Mouse (Mus musculus) midbrain, embryonic 12.5 days (tissue): ENCODE results near the gene Actr10. TPM values are rescaled to one million over a fixed set of nuclear protein-coding genes. Genes with fewer than 3 reads are reported as not detected.

Source experiments
- ATAC-seq: fragments of 200-750 bp; cut with Nextera tagmentation; 2 replicates; pipeline ENCODE4 v1.8.0; 2017; ENCODE audit warnings: low read depth, moderate TSS enrichment, moderate library complexity; ENCODE audit not compliant: low FRiP score
- H3K27ac ChIP-seq: fragments of 300-500 bp; sonication (generic); replicated peaks from 2 replicates; pipeline ENCODE4 v1.5.1; 2016; ENCODE audit warnings: mild to moderate bottlenecking
- H3K27me3 ChIP-seq: fragments of 300-500 bp; sonication (generic); 2 replicates; pipeline ENCODE4 v1.6.1; 2016; ENCODE audit warnings: mild to moderate bottlenecking
- H3K36me3 ChIP-seq: fragments of 300-500 bp; sonication (generic); 2 replicates; pipeline ENCODE4 v1.6.1; 2016
- H3K4me1 ChIP-seq: fragments of 300-500 bp; sonication (generic); 2 replicates; pipeline ENCODE4 v1.6.1; 2016
- H3K4me2 ChIP-seq: fragments of 300-500 bp; sonication (generic); replicated peaks from 2 replicates; pipeline ENCODE4 v1.6.1; 2016; ENCODE audit warnings: mild to moderate bottlenecking, moderate library complexity
- H3K4me3 ChIP-seq: fragments of 300-500 bp; sonication (generic); 2 replicates; pipeline ENCODE4 v1.5.1; 2016; ENCODE audit warnings: mild to moderate bottlenecking
- H3K9ac ChIP-seq: fragments of 300-500 bp; sonication (generic); replicated peaks from 2 replicates; pipeline ENCODE4 v1.6.1; 2016; ENCODE audit warnings: mild to moderate bottlenecking, moderate library complexity
- H3K9me3 ChIP-seq: fragments of 300-500 bp; sonication (generic); 2 replicates; pipeline ENCODE4 v1.6.1; 2016; ENCODE audit warnings: mild to moderate bottlenecking
- WGBS: fragments of 180-500 bp; shearing (Covaris S2); methylation state at CpG from one replicate; pipeline ENCODE4 v1.1.7; 2016; 5-methylcytosine and 5-hydroxymethylcytosine counted together
- polyA plus RNA-seq: library from polyadenylated mRNA; unstranded; fragments of >200 nt; fragmentation: Nextera tagmentation; extraction: Ambion mirVana; gene quantifications from 2 replicates; pipeline ENCODE4 v1.2.1, GENCODE M21; 2016

Gene Actr10
- polyA plus RNA-seq = 232 and 235 TPM in 2 replicates

DNA sequence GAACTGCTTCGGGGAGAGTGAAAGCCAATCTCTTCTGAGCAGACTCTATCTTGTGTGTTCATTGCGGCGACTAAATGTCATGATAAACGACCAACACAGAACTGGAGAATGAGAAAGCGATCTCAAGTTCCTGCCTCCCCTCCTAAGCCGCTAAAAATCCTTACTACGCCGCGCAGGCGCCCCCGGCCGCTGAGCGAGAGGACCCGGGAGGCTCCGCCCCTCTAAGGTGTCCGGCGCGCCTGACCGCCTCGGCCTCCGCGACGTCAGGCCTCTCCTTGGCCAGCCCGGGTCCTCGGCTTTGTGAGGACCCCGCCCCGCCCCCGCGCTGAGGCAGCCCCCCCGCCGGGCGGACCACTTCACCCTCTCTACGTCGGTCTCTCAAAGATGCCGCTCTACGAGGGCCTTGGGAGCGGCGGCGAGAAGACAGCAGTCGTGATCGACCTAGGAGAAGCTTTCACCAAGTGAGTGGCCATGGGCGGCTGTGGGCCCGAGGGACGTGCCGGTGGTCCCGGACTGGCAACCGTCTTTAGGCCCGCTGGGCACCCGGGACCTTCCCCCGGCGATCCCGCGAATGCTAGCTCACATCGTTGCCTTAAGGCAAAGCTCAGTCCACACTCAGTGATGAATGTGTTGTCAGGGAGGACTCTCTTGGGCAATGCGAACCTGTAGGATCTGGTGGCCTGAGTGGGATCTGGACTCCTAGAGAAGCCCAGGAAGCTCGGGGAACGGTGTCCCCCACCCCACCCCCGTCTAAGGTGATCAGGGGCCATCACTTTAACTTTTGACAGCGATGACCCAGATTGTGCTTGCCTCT, at the start of gene Actr10:
Gene Actr10, plus strand, starts transcription at position 287 of the 814 bp plus-strand sequence.
- H3K4me2 ChIP-seq = peak within 1 kb of the TSS; percentile 73
- WGBS = under 1% methylated on average over 59 of the region's 59 CpGs

DNA sequence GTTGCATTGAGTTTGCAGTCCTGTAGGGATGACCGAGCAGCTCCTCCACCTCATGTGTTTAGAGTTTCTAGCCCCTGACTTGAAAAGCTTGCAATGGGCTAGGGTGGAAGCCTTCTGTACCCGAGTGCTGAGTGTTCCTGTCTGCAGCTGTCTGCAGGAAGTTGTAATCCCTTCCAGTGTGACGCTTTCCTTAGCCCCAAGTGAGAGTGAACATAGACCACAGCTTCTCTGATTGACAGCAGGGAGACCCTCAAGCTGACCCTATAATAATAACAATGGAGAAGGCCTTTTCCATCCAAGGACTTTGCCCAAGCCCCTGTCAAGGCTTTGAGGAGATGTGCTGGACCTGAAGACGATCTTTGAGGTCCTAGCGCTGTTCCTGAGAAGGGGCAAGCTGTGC, 47.3 kb upstream of the Actr10 start:
- no peaks in the 10 kb centered on the region for H3K9me3 ChIP-seq
- H3K4me3 ChIP-seq = no peak overlapping the region
- H3K4me2 ChIP-seq = no peak overlapping the region
- H3K27ac ChIP-seq = no peak overlapping the region
- WGBS = 49% methylated on average over 5 of the region's 5 CpGs
- peaks cover 68% of the 10 kb centered on the region for H3K27me3 ChIP-seq
- peak; percentile 74 for ATAC-seq
- peaks cover 6% of the 10 kb centered on the region; the same call in 1 of the 2 replicates for H3K4me1 ChIP-seq
- H3K9ac ChIP-seq = no peak overlapping the region
- H3K36me3 ChIP-seq = 0 out of 2 replicates have a peak, but pooled peaks cover 7% of the 10 kb centered on the region

More for the DNA sequence above, at the start of gene Actr10:
- H3K9me3 ChIP-seq = no peaks in the 10 kb centered on the region
- H3K4me3 ChIP-seq = peak within 1 kb of the TSS; percentile 76
- peak within 1 kb of the TSS; percentile 90 for H3K27ac ChIP-seq
- H3K27me3 ChIP-seq = no peaks in the 10 kb centered on the region
- H3K9ac ChIP-seq = peak within 1 kb of the TSS; percentile 79
- ATAC-seq = peak; percentile 97
- H3K36me3 ChIP-seq = peaks cover 6% of the 10 kb centered on the region
- H3K4me1 ChIP-seq = peaks cover 4% of the 10 kb centered on the region

DNA sequence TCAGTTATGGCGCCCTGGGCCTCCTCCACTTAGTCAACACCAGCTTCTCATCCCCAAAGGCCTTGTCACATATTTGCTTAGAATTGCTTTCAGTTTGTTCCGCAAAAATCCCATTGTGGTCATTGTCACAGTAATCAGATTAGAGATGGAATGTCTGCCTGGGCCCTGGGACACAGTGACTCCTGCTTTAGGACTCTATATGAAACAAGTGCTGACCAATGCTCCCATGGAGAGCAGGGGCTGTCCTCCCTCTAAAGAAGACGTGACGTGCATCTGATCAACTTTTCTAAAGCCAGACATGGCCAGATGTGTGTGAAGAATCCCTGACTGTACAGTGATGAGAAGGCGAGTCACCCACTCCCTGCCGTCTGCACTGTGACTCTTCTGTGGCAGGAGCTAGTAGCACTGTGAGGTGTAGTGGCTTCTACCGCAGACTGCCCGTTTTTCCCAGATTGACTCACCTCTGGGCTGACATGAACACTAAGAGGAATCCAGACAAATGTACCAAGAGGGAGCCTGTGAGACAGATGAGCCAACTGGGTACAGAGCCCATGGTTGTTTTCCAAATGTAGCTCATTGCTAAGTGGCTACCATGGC, 46.7 kb upstream of the Actr10 start:
- ATAC-seq = peak; percentile 78
- no peak overlapping the region for H3K4me2 ChIP-seq
- H3K27me3 ChIP-seq = peaks cover 64% of the 10 kb centered on the region
- peaks cover 6% of the 10 kb centered on the region; the same call in 1 of the 2 replicates for H3K4me1 ChIP-seq
- WGBS = 52% methylated on average over 8 of the region's 8 CpGs
- H3K9ac ChIP-seq = no peak overlapping the region
- no peak overlapping the region for H3K27ac ChIP-seq
- no peak overlapping the region for H3K4me3 ChIP-seq
- H3K9me3 ChIP-seq = no peaks in the 10 kb centered on the region
- 0 out of 2 replicates have a peak, but pooled peaks cover 7% of the 10 kb centered on the region for H3K36me3 ChIP-seq

DNA sequence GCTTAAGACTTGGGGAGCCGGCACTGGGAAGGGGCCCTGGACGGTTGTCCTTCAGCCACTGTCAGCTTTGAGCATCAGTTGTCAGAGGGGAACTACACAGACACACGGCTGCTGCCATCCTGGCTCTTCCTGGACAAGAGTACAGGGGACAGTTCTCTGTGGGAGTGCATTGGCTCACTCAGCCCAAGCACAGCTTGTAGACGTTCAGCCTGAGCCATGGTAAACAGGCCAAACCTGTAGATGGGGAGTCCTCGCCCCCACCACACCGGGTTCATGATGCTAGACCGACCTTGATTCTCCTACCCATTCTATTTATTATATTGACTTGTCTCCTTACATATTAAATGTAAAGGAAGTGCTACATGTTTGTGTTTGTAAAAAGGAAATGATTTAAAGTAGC, 42.4 kb upstream of the Actr10 start:
- Histone ChIP-seq H3K27ac (no peak overlapping the region), H3K4me2 (no peak overlapping the region), H3K27me3 (peaks cover 46% of the 10 kb centered on the region), H3K4me1 (peaks cover 6% of the 10 kb centered on the region; the same call in 1 of the 2 replicates), H3K4me3 (no peak overlapping the region), H3K9ac (no peak overlapping the region), H3K36me3 (0 out of 2 replicates have a peak, but pooled peaks cover 7% of the 10 kb centered on the region), H3K9me3 (no peaks in the 10 kb centered on the region)
- ATAC-seq = no peak
- 87% methylated on average over 7 of the region's 7 CpGs for WGBS

DNA sequence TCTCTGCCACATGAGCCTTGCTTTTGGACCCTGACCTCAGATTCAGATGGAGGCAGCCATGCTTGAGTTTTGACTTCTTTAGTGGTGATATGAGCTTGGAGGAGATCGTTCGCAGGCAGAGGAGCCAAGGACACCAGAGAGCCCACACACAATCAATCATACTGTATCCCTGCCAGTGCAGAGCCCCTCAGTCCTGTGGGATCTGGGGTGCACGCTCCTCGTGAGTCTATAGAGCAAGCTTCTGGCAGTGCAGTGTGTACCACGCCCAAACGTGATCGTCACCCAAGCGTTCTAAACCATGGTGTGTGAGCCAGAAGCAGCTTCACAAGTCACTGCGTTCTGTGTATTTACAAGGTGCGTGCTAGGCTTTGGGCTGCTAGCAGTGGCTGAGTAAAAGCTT, 41.6 kb upstream of the Actr10 start:
- Histone ChIP-seq H3K4me1 (no peaks in the 10 kb centered on the region), H3K9ac (no peak overlapping the region), H3K4me3 (no peak overlapping the region), H3K4me2 (no peak overlapping the region), H3K36me3 (0 out of 2 replicates have a peak, but pooled peaks cover 7% of the 10 kb centered on the region), H3K27me3 (peaks cover 46% of the 10 kb centered on the region), H3K9me3 (no peaks in the 10 kb centered on the region), H3K27ac (no peak overlapping the region)
- WGBS = 90% methylated on average over 10 of the region's 10 CpGs
- no peak for ATAC-seq

DNA sequence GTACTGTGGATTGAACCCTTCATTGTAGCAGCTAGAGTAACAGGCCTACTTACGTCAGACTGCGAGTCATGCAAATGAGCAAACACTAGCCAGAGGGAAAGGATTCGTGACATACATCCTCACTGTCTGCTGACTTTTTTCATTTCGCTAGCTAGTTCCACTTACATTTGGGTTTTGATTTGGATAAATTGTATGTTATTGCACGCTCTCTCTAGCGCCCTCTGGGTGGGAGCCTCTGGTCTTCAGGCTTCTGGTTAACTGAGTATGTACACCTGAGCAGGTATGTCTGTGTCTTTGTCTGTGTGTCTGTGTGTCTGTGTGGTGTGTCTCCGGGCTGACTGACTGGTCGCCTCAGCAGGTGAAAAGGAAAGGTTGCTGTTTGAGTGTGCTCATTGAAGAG, 40.2 kb upstream of the Actr10 start:
- H3K9me3 ChIP-seq = no peaks in the 10 kb centered on the region
- ATAC-seq = no peak
- no peaks in the 10 kb centered on the region for H3K4me1 ChIP-seq
- no peak overlapping the region for H3K27ac ChIP-seq
- H3K36me3 ChIP-seq = 0 out of 2 replicates have a peak, but pooled peaks cover 7% of the 10 kb centered on the region
- peaks cover 33% of the 10 kb centered on the region for H3K27me3 ChIP-seq
- no peak overlapping the region for H3K4me2 ChIP-seq
- 80% methylated on average over 8 of the region's 8 CpGs for WGBS
- H3K4me3 ChIP-seq = no peak overlapping the region
- no peak overlapping the region for H3K9ac ChIP-seq

DNA sequence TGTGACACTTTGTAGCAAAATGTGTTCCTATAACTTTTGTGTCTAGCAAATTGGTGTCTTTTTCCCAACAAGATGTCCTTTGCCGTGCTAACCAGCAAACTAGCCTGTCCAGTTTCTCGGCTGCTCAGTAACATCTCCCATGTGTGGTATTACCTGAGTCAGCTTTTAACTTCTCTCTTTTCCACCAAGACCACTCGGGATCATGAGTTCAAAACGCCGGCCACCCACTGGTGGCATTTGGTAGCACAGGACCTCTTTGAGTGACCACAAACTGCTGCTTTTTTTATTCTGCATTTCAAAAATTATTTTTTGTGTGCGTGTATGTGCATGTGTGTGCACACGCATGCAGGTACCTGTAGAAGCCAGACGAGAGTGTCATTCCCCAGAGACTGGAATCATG, 39.2 kb upstream of the Actr10 start:
- no peaks in the 10 kb centered on the region for H3K9me3 ChIP-seq
- no peaks in the 10 kb centered on the region for H3K4me1 ChIP-seq
- H3K27ac ChIP-seq = no peak overlapping the region
- no peak overlapping the region for H3K4me3 ChIP-seq
- peaks cover 23% of the 10 kb centered on the region for H3K27me3 ChIP-seq
- no peak for ATAC-seq
- H3K4me2 ChIP-seq = no peak overlapping the region
- H3K36me3 ChIP-seq = 0 out of 2 replicates have a peak, but pooled peaks cover 7% of the 10 kb centered on the region
- 85% methylated on average over 8 of the region's 8 CpGs for WGBS
- no peak overlapping the region for H3K9ac ChIP-seq

DNA sequence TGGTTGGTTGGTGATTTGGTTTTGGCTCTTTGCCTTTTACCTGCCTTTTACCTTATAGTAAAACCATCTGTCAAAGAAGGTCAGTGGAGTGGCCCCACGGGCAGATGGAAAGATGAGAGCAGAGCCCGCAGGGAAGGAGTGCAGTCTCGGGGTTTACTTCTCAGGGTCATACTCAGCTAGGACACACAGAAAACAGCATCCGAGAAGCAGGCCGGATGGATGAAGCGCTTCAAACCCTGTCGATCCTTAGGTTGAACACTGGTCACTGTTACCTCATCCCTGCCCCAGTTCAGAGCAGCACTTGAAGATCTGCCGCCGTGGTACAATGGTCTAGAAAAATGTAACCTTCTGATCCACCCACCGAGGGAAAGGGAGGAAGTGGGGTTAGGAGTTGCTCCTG, 33.2 kb upstream of the Actr10 start:
- Histone ChIP-seq H3K27ac (no peak overlapping the region), H3K27me3 (0 out of 2 replicates have a peak, but pooled peaks cover 4% of the 10 kb centered on the region), H3K9me3 (peaks cover 5% of the 10 kb centered on the region; the same call in 1 of the 2 replicates), H3K9ac (no peak overlapping the region), H3K36me3 (no peaks in the 10 kb centered on the region), H3K4me2 (no peak overlapping the region), H3K4me3 (no peak overlapping the region), H3K4me1 (no peaks in the 10 kb centered on the region)
- WGBS = 94% methylated on average over 10 of the region's 10 CpGs
- no peak for ATAC-seq

DNA sequence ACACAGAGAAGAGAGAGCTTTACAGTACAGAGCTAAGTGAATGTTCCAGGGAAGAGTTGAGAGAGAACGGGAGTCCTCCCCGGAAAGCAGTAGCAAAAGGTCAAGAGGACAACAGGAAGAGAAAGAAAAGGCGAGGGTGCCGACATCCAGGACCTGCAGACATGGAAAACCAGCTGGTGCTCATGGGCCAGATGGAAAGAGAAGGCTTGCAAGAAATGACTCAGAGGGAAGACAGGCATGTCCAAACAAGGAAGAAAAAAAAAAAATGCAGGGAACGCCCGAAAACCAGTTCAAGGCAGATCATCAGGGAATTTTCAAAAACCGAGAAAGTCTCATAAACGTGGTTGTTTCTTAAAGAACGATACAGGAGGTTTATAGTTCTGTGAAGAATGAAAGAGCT, 30.8 kb upstream of the Actr10 start:
- Histone ChIP-seq H3K27ac (no peak overlapping the region), H3K27me3 (peaks cover 12% of the 10 kb centered on the region; the same call in 1 of the 2 replicates), H3K9ac (no peak overlapping the region), H3K4me1 (peaks cover 6% of the 10 kb centered on the region), H3K9me3 (peaks cover 5% of the 10 kb centered on the region; the same call in 1 of the 2 replicates), H3K4me2 (no peak overlapping the region), H3K4me3 (no peak overlapping the region), H3K36me3 (no peaks in the 10 kb centered on the region)
- no peak for ATAC-seq
- WGBS = 85% methylated on average over 9 of the region's 9 CpGs

DNA sequence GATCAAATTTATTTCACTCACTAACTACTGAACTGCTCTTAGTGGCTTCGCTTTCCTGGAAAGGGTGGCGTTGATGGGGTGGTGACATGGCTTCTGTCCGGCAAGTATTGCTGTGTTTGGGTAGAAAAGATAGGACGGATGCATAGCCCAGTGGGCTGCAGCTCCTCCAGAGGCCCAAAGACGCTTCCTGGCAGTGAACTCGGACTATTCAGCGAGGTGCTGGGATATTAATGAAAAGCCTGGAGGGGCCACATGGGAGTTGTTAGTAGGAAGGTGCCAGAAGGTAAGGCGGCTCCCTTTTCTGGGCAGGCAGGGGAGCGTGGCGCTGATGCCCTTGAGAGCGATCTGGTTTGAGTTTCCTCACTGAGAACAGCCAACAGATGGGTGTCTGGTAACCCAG, 30.0 kb upstream of the Actr10 start:
- H3K4me1 ChIP-seq = peaks cover 11% of the 10 kb centered on the region
- no peak for ATAC-seq
- H3K9me3 ChIP-seq = peaks cover 5% of the 10 kb centered on the region; the same call in 1 of the 2 replicates
- H3K4me2 ChIP-seq = no peak overlapping the region
- H3K4me3 ChIP-seq = no peak overlapping the region
- H3K27me3 ChIP-seq = peaks cover 12% of the 10 kb centered on the region; the same call in 1 of the 2 replicates
- 93% methylated on average over 11 of the region's 11 CpGs for WGBS
- H3K9ac ChIP-seq = no peak overlapping the region
- no peaks in the 10 kb centered on the region for H3K36me3 ChIP-seq
- no peak overlapping the region for H3K27ac ChIP-seq

DNA sequence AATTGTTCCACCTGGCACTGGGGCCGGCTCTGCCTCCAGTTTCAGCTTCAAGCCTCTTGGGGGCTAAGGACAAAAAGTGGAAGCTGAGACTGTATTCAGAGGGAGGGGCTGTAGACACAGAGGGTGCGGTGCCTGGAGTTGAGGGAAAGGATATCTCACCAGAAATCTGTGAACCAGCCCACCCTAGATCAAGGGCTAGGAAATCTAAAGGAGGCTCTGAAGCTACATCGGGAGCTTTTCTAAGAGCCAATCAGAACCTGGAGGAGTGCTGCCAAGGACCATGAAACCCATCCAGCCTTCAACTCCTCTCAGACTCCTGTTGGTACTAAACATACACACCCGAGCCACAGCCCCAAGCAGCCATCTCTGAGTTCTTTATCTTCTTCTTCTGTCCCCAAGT, 29.6 kb upstream of the Actr10 start:
- ATAC-seq = no peak
- WGBS = 84% methylated on average over 4 of the region's 4 CpGs

DNA sequence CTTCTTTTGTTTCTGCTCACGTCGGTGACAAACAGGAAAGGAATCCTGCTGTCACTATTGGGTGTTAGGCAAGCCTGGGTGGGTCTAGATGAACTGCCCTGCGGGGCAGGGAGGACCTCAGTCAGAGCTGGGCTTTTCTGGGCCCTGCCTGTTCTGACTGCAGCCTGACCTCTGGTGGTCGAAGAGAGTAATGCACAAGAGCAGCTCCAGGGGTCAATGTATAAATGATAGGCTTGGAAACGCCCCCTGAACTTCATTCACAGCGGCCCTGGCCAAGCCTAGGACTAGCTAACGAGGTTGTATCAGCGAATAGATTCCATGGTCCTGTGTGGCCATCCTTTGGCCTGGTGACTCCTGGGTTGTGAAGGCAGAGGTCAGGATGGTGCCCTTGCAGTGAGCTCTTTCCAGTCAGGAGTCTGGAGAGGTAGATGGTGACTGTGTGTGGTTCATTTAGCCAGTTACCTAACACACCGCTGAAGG, 27.4 kb upstream of the Actr10 start:
- Histone ChIP-seq H3K4me3 (no peak overlapping the region), H3K4me2 (no peak overlapping the region), H3K36me3 (no peaks in the 10 kb centered on the region), H3K4me1 (peaks cover 11% of the 10 kb centered on the region), H3K27ac (no peak overlapping the region), H3K9ac (no peak overlapping the region), H3K9me3 (peaks cover 5% of the 10 kb centered on the region; the same call in 1 of the 2 replicates), H3K27me3 (peaks cover 12% of the 10 kb centered on the region; the same call in 1 of the 2 replicates)
- WGBS = 12% methylated on average over 9 of the region's 9 CpGs
- peak; percentile 64 for ATAC-seq

More for the DNA sequence above, 29.6 kb upstream of the Actr10 start:
- H3K4me3 ChIP-seq = no peak overlapping the region
- H3K9me3 ChIP-seq = peaks cover 5% of the 10 kb centered on the region; the same call in 1 of the 2 replicates
- H3K4me1 ChIP-seq = peaks cover 11% of the 10 kb centered on the region
- H3K9ac ChIP-seq = no peak overlapping the region
- no peaks in the 10 kb centered on the region for H3K36me3 ChIP-seq
- no peak overlapping the region for H3K27ac ChIP-seq
- H3K4me2 ChIP-seq = no peak overlapping the region
- H3K27me3 ChIP-seq = peaks cover 12% of the 10 kb centered on the region; the same call in 1 of the 2 replicates
